Mouse (Mus musculus): Measurements from ENCODE around the gene Rhbdf1.

DNA sequence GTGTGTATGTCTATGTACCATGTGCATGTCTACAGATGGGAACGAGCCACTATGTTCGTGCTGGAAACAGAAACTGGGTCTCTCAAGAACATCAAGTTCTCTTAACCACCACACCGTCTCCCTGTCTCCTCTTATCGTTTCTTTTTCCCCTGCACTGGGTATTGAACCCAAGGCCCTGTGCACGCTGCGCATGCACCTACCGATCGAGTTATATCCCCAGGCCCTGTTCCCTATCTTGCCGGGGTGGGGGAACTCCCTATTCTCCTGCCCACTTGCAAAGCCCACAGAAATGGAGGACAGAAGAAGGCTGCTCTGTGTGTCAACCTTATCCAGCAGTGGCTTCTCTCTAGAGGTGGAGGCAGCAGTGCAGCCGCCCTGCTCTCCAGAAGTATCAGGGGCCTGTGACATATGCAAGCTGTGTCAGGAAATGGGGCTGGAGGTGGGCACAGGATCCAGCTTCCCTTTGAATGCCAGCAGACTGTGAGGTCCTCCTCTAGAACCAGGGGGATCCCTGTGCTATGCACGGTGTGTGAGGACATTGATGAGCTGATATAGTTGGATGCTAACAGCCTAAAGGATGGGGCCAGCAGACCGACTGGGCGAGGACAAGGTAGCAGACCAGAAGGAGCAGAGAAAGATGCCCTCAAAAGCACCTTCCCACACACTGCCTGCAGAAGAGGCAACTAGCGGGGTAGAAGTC lies 23.7 kb downstream of the Rhbdf1 start:
- TF ChIP-seq EP300 (IDR thresholded peaks at IDR 0.05) (no peak), CTCF (IDR thresholded peaks at IDR 0.05) (no peak)
